Comparison of ENCODE assay signal across 21 mouse cellular contexts in the genomic region with DNA sequence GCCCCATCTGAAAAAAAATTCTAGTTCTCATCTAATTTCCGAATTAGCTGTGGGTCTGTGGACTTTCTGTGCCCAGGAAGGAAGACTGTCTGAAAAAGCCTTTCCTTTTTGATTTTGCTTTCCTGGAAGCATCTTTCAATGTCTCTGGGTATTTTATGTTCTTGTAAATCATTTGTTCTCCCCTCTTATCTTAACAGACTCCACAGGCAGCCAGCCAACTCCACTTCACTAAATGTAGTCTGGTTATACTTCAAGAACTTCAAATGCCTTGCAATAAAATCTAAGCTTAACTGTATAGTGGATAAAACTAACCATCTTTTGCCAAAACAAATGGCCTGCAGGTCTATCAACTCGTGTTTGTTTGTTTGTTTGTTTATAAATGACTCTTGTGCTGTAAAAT.
DNase-seq lines count a peak whose midpoint lies in the region; ATAC-seq and TF ChIP-seq lines count a peak whose summit lies in the region.
"Had no signal": no experiment of that assay in that cellular context is flagged by ENCODE, and none has a peak within 500 bp of the region (broad histone marks: within the 10 kb centered on the region; RNA-seq: fewer than 3 reads in every experiment).

No protein-coding gene starts in this region.

- H3K27me3 ChIP-seq in heart, embryonic 12.5 days (replicated peaks): no peaks in the 10 kb centered on the region
- no peaks in the 10 kb centered on the region for H3K27me3 ChIP-seq in liver, adult 2 months (ENCODE audit: control insufficient read depth, insufficient read depth, low read length)
- no peaks in the 10 kb centered on the region for H3K27me3 ChIP-seq in liver, postnatal 0 days (ENCODE audit: insufficient read depth, low read length)
- H3K27me3 ChIP-seq: hindbrain, embryonic 13.5 days; limb, embryonic 12.5 days; midbrain, embryonic 15.5 days had no signal

- DNase-seq in heart, postnatal 10 days: peak; percentile 14 to 17
- DNase-seq in liver, adult 2 months (ENCODE audit: extremely low read depth, low read depth, low spot score): peak; percentile 8
- DNase-seq in liver, postnatal 0 days: no peak
- DNase-seq in 416B (ENCODE audit: low read depth) (peak; percentile 3), MEL-GATA-1-ER (ENCODE audit: extremely low read depth, low read depth) (peak; percentile 1)
- DNase-seq: adrenal gland, postnatal 25 days; cerebellum, adult 18-20 months; cerebellum, postnatal 25 days; gastrocnemius, adult 2 months; layer of hippocampus, adult 9-11 months; thymus, postnatal 14 days had no signal

- H3K79me2 ChIP-seq in liver, adult 2 months (ENCODE audit: control insufficient read depth, insufficient read depth, low read length): no peaks in the 10 kb centered on the region

- no peaks in the 10 kb centered on the region for H3K36me3 ChIP-seq in heart, embryonic 12.5 days
- H3K36me3 ChIP-seq in liver, adult 2 months (ENCODE audit: control insufficient read depth, insufficient read depth, low read length): no peaks in the 10 kb centered on the region
- H3K36me3 ChIP-seq in liver, postnatal 0 days (replicated peaks; ENCODE audit: insufficient read depth, low read length): no peaks in the 10 kb centered on the region
- H3K36me3 ChIP-seq: forebrain, embryonic 10.5 days; hindbrain, embryonic 13.5 days; limb, embryonic 12.5 days; midbrain, embryonic 15.5 days had no signal

- 0 out of 2 replicates have a peak, but pooled peaks cover 2% of the 10 kb centered on the region for H3K4me1 ChIP-seq in heart, embryonic 12.5 days (replicated peaks)
- no peaks in the 10 kb centered on the region for H3K4me1 ChIP-seq in liver, adult 2 months (ENCODE audit: control insufficient read depth, insufficient read depth, low read length)
- no peaks in the 10 kb centered on the region for H3K4me1 ChIP-seq in liver, postnatal 0 days (ENCODE audit: insufficient read depth)
- H3K4me1 ChIP-seq: forebrain, embryonic 10.5 days; hindbrain, embryonic 13.5 days; limb, embryonic 12.5 days; midbrain, embryonic 15.5 days had no signal

- TF ChIP-seq POLR2A in liver, adult 2 months (IDR thresholded peaks at IDR 0.05; ENCODE audit: extremely low read depth, insufficient read depth, low read length): no peak

- 40% methylated on average over 2 of the region's 2 CpGs for WGBS in heart, embryonic 12.5 days
- 41% methylated on average over 2 of the region's 2 CpGs for WGBS in liver, adult 2 months
- WGBS in liver, postnatal 0 days (ENCODE audit: insufficient replicate concordance): 46% methylated on average over 2 of the region's 2 CpGs

- H3K4me2 ChIP-seq in heart, embryonic 12.5 days: no peak overlapping the region
- no peak overlapping the region for H3K4me2 ChIP-seq in liver, postnatal 0 days (ENCODE audit: low read depth, low read length)
- H3K4me2 ChIP-seq: hindbrain, embryonic 13.5 days; limb, embryonic 12.5 days; midbrain, embryonic 15.5 days had no signal

- H3K27ac ChIP-seq in heart, embryonic 12.5 days (ENCODE audit: poor library complexity, severe bottlenecking): no peak overlapping the region
- no peak overlapping the region for H3K27ac ChIP-seq in liver, adult 2 months (replicated peaks; ENCODE audit: insufficient read depth, low read depth, low read length)
- H3K27ac ChIP-seq in liver, postnatal 0 days (ENCODE audit: low read depth): no peak overlapping the region
- H3K27ac ChIP-seq: forebrain, embryonic 10.5 days; gastrocnemius, adult 2 months; hindbrain, embryonic 13.5 days; limb, embryonic 12.5 days; liver, embryonic 14.5 days; midbrain, embryonic 15.5 days had no signal

- 0 out of 2 replicates have a peak, but pooled peaks cover 4% of the 10 kb centered on the region for H3K9me3 ChIP-seq in heart, embryonic 12.5 days (replicated peaks)
- H3K9me3 ChIP-seq in liver, postnatal 0 days (ENCODE audit: low read length): no peaks in the 10 kb centered on the region
- H3K9me3 ChIP-seq: forebrain, embryonic 10.5 days; hindbrain, embryonic 13.5 days; limb, embryonic 12.5 days; midbrain, embryonic 15.5 days had no signal

- no peak for TF ChIP-seq EP300 in liver, postnatal 0 days (IDR thresholded peaks at IDR 0.05; ENCODE audit: low read depth)

- TF ChIP-seq CTCF in liver, adult 2 months (IDR thresholded peaks at IDR 0.05; ENCODE audit: low read depth, low read length): no peak
- no peak for TF ChIP-seq CTCF in liver, postnatal 0 days (IDR thresholded peaks at IDR 0.05; ENCODE audit: low read depth)

- intact Hi-C loops in heart, postnatal 10 days (cut with DNase I): loop anchor here (1.0 kb wide), 1 partner anchor 16 kb away; no protein-coding TSS in a partner anchor

- ATAC-seq in heart, embryonic 12.5 days (ENCODE audit: insufficient number of reproducible peaks, low FRiP score): no peak
- no peak for ATAC-seq in liver, postnatal 0 days
- ATAC-seq in megakaryocyte-erythroid progenitor cell, adult 5-6 weeks (replicated peaks; ENCODE audit: low FRiP score, low TSS enrichment, poor library complexity, severe bottlenecking): no peak
- ATAC-seq: activated CD4-positive, CD25-positive, alpha-beta regulatory T cell, adult 4 months; lung, postnatal 0 days; midbrain, embryonic 15.5 days had no signal

- H3K9ac ChIP-seq in heart, embryonic 12.5 days: no peak overlapping the region
- H3K9ac ChIP-seq in liver, adult 2 months (ENCODE audit: low read depth, low read length): no peak overlapping the region
- no peak overlapping the region for H3K9ac ChIP-seq in liver, postnatal 0 days (replicated peaks)
- H3K9ac ChIP-seq: hindbrain, embryonic 13.5 days; limb, embryonic 12.5 days; liver, embryonic 14.5 days; midbrain, embryonic 15.5 days had no signal

- no peak overlapping the region for H3K4me3 ChIP-seq in heart, embryonic 12.5 days
- H3K4me3 ChIP-seq in liver, adult 2 months (ENCODE audit: insufficient read depth, low read depth, low read length): no peak overlapping the region
- H3K4me3 ChIP-seq in liver, postnatal 0 days (ENCODE audit: low read depth, low read length): no peak overlapping the region
- H3K4me3 ChIP-seq: forebrain, embryonic 10.5 days; gastrocnemius, adult 2 months; hindbrain, embryonic 13.5 days; limb, embryonic 12.5 days; midbrain, embryonic 15.5 days; myocyte had no signal
